Mouse (Mus musculus) liver, embryonic 15.5 days (tissue): ENCODE results near the gene Spata45. TPM values are rescaled to one million over a fixed set of nuclear protein-coding genes. Genes with fewer than 3 reads are reported as not detected.

Source experiments
- ATAC-seq: fragments of 200-750 bp; cut with Nextera tagmentation; 2 replicates; pipeline ENCODE4 v1.8.0; 2017; ENCODE audit warnings: moderate number of reproducible peaks, mild to moderate bottlenecking, moderate library complexity; ENCODE audit not compliant: insufficient read depth
- H3K27ac ChIP-seq: fragments of 300-500 bp; sonication (generic); replicated peaks from 2 replicates; pipeline ENCODE4 v1.5.1; 2015; ENCODE audit warnings: mild to moderate bottlenecking, inconsistent platforms
- H3K27me3 ChIP-seq: fragments of 300-500 bp; sonication (generic); 2 replicates; pipeline ENCODE4 v1.6.1; 2015; ENCODE audit warnings: mild to moderate bottlenecking, inconsistent platforms
- H3K36me3 ChIP-seq: fragments of 300-500 bp; sonication (generic); replicated peaks from 2 replicates; pipeline ENCODE4 v1.6.1; 2015; ENCODE audit warnings: moderate library complexity, mild to moderate bottlenecking, inconsistent platforms
- H3K4me1 ChIP-seq: fragments of 300-500 bp; sonication (generic); replicated peaks from 2 replicates; pipeline ENCODE4 v1.6.1; 2015; ENCODE audit warnings: inconsistent platforms
- H3K4me2 ChIP-seq: fragments of 300-500 bp; sonication (generic); 2 replicates; pipeline ENCODE4 v1.6.1; 2015; ENCODE audit warnings: moderate library complexity, mild to moderate bottlenecking, inconsistent platforms
- H3K4me3 ChIP-seq: fragments of 300-500 bp; sonication (generic); replicated peaks from 2 replicates; pipeline ENCODE4 v1.5.1; 2015; ENCODE audit warnings: mild to moderate bottlenecking, inconsistent platforms
- H3K9ac ChIP-seq: fragments of 300-500 bp; sonication (generic); 2 replicates; pipeline ENCODE4 v1.6.1; 2015; ENCODE audit warnings: moderate library complexity, mild to moderate bottlenecking, inconsistent platforms
- H3K9me3 ChIP-seq: fragments of 300-500 bp; sonication (generic); replicated peaks from 2 replicates; pipeline ENCODE4 v1.6.1; 2016; ENCODE audit warnings: inconsistent platforms
- WGBS: fragments of 180-500 bp; shearing (Covaris S2); methylation state at CpG from one replicate; pipeline ENCODE4 v1.1.7; 2015; ENCODE audit warnings: mixed read lengths; ENCODE audit not compliant: insufficient replicate concordance; 5-methylcytosine and 5-hydroxymethylcytosine counted together
- polyA plus RNA-seq: library from polyadenylated mRNA; unstranded; fragments of >200 nt; fragmentation: Nextera tagmentation; extraction: Ambion mirVana; gene quantifications from 2 replicates; pipeline ENCODE4 v1.2.1, GENCODE M21; 2015

The Spata45 gene
- polyA plus RNA-seq, 1 experiment from 2014 or later, result not detected

- H3K9ac ChIP-seq, result no peak overlapping the region
- no peaks in the 10 kb centered on the region for H3K9me3 ChIP-seq
- no peak for ATAC-seq
- H3K4me1 ChIP-seq, result peaks cover 27% of the 10 kb centered on the region
- H3K36me3 ChIP-seq, result peaks cover 45% of the 10 kb centered on the region
- no peaks in the 10 kb centered on the region for H3K27me3 ChIP-seq
- WGBS, result 67% methylated on average over 7 of the region's 7 CpGs
- 0 out of 2 replicates have a peak overlapping the region, but pooled peaks have one; percentile 55 for H3K27ac ChIP-seq
- no peak overlapping the region for H3K4me2 ChIP-seq
- H3K4me3 ChIP-seq, result no peak overlapping the region
Measured at GRCm38 (mm10) chr1:191086304-191086878, 50.0 kb downstream of the Spata45 start.

GRCm38 (mm10) chr1:191086960-191087359 is 50.5 kb downstream of the Spata45 start:
- peaks cover 39% of the 10 kb centered on the region for H3K36me3 ChIP-seq
- peaks cover 27% of the 10 kb centered on the region for H3K4me1 ChIP-seq
- H3K27ac ChIP-seq, result 0 out of 2 replicates have a peak overlapping the region, but pooled peaks have one; percentile 14
- no peak for ATAC-seq
- no peak overlapping the region for H3K9ac ChIP-seq
- WGBS, result 73% methylated on average over 8 of the region's 8 CpGs
- no peak overlapping the region for H3K4me3 ChIP-seq
- H3K27me3 ChIP-seq, result no peaks in the 10 kb centered on the region
- no peak overlapping the region for H3K4me2 ChIP-seq
- H3K9me3 ChIP-seq, result no peaks in the 10 kb centered on the region

GRCm38 (mm10) chr1:191087955-191088354 is 51.5 kb downstream of the Spata45 start:
- 25% methylated on average over 5 of the region's 5 CpGs for WGBS
- peaks cover 27% of the 10 kb centered on the region for H3K4me1 ChIP-seq
- H3K4me2 ChIP-seq, result no peak overlapping the region
- H3K9me3 ChIP-seq, result no peaks in the 10 kb centered on the region
- no peak overlapping the region for H3K27ac ChIP-seq
- ATAC-seq, result no peak
- H3K36me3 ChIP-seq, result peaks cover 31% of the 10 kb centered on the region
- H3K27me3 ChIP-seq, result no peaks in the 10 kb centered on the region
- no peak overlapping the region for H3K4me3 ChIP-seq
- H3K9ac ChIP-seq, result no peak overlapping the region

- no peak overlapping the region for H3K4me3 ChIP-seq
- no peak overlapping the region for H3K4me2 ChIP-seq
- H3K4me1 ChIP-seq, result peaks cover 21% of the 10 kb centered on the region
- no peaks in the 10 kb centered on the region for H3K9me3 ChIP-seq
- no peak overlapping the region for H3K9ac ChIP-seq
- peaks cover 4% of the 10 kb centered on the region; the same call in 1 of the 2 replicates for H3K27me3 ChIP-seq
- no peak for ATAC-seq
- 23% methylated on average over 6 of the region's 6 CpGs for WGBS
- no peak overlapping the region for H3K27ac ChIP-seq
- peaks cover 18% of the 10 kb centered on the region for H3K36me3 ChIP-seq
Measured at GRCm38 (mm10) chr1:191089355-191089754, 52.9 kb downstream of the Spata45 start.

GRCm38 (mm10) chr1:191092050-191092449 is 55.6 kb downstream of the Spata45 start:
- H3K4me1 ChIP-seq, result peaks cover 15% of the 10 kb centered on the region
- WGBS, result 66% methylated on average over 8 of the region's 8 CpGs
- H3K27ac ChIP-seq, result no peak overlapping the region
- no peak for ATAC-seq
- no peak overlapping the region for H3K9ac ChIP-seq
- no peak overlapping the region for H3K4me3 ChIP-seq
- H3K4me2 ChIP-seq, result no peak overlapping the region
- H3K36me3 ChIP-seq, result no peaks in the 10 kb centered on the region
- peaks cover 23% of the 10 kb centered on the region for H3K27me3 ChIP-seq
- no peaks in the 10 kb centered on the region for H3K9me3 ChIP-seq

Other genes starting within 250 kb of the Spata45 start
- gene Rps6kc1, start 124.9 kb upstream of the Spata45 start, polyA plus RNA-seq, result 3.4 and 3.5 TPM in 2 replicates
- gene Angel2, start 111.5 kb upstream of the Spata45 start, polyA plus RNA-seq, result 11.3 and 13.4 TPM in 2 replicates
- gene Vash2, start 57.3 kb upstream of the Spata45 start, polyA plus RNA-seq, result 0.88 and 1.2 TPM in 2 replicates
- gene Flvcr1, start 10.5 kb upstream of the Spata45 start, polyA plus RNA-seq, result 2.5 and 3.4 TPM in 2 replicates
- gene Tatdn3, start 26.3 kb downstream of the Spata45 start, polyA plus RNA-seq, result 5.6 and 6.7 TPM in 2 replicates
- gene Nsl1, start 26.4 kb downstream of the Spata45 start, polyA plus RNA-seq, result 14.3 and 14.6 TPM in 2 replicates
- 1.9 and 2.0 TPM in 2 replicates for gene Batf3, start 61.2 kb downstream of the Spata45 start, polyA plus RNA-seq
- gene Fam71a, start 128.2 kb downstream of the Spata45 start, polyA plus RNA-seq, result not detected in 2 replicates
- 1.4 and 2.2 TPM in 2 replicates for gene Atf3, start 181.4 kb downstream of the Spata45 start, polyA plus RNA-seq